Mouse (Mus musculus) stomach, postnatal 0 days (tissue): ENCODE measurements at regions not wholly inside any gene's neighbourhood (a gene's known extent, or its start where the extent isn't known, plus 50 kb on each side); places are given as distances from the start of the nearest gene placed in this dataset.
A peak's percentile ranks its signal among the peaks of the same experiment; 100 is the strongest.

Experiments used
- ATAC-seq: fragments of 200-750 bp; cut with Nextera tagmentation; 2 replicates; pipeline ENCODE4 v1.8.0; 2017; ENCODE audit not compliant: low FRiP score, low TSS enrichment
- DNase-seq: peaks from one replicate; pipeline ENCODE4 v3.0.0-alpha.2; 2016; ENCODE audit warnings: low spot score
- H3K27ac ChIP-seq: fragments of 300-500 bp; sonication (generic); replicated peaks from 2 replicates; pipeline ENCODE4 v1.5.1; 2014; ENCODE audit warnings: mild to moderate bottlenecking, control low read depth
- H3K27me3 ChIP-seq: fragments of 300-500 bp; sonication (generic); 2 replicates; pipeline ENCODE4 v1.6.1; 2014; ENCODE audit warnings: low read length; ENCODE audit not compliant: control insufficient read depth, insufficient read depth
- H3K36me3 ChIP-seq: fragments of 300-500 bp; sonication (generic); 2 replicates; pipeline ENCODE4 v1.6.1; 2014; ENCODE audit warnings: low read length, mixed read lengths; ENCODE audit not compliant: control insufficient read depth, insufficient read depth
- H3K4me1 ChIP-seq: fragments of 300-500 bp; sonication (generic); replicated peaks from 2 replicates; pipeline ENCODE4 v1.6.1; 2014; ENCODE audit warnings: antibody characterized with exemption; ENCODE audit not compliant: control insufficient read depth, insufficient read depth
- H3K4me2 ChIP-seq: fragments of 300-500 bp; sonication (generic); replicated peaks from 2 replicates; pipeline ENCODE4 v1.6.1; 2014; ENCODE audit warnings: low read depth, mild to moderate bottlenecking, control low read depth, moderate library complexity
- H3K4me3 ChIP-seq: fragments of 300-500 bp; sonication (generic); 2 replicates; pipeline ENCODE4 v1.5.1; 2014; ENCODE audit warnings: low read depth, low read length, control low read depth
- H3K9ac ChIP-seq: fragments of 300-500 bp; sonication (generic); 2 replicates; pipeline ENCODE4 v1.6.1; 2014; ENCODE audit warnings: mild to moderate bottlenecking, low read length, control low read depth, mixed read lengths
- H3K9me3 ChIP-seq: fragments of 300-500 bp; sonication (generic); 2 replicates; pipeline ENCODE4 v1.6.1; 2016; ENCODE audit warnings: low read length; ENCODE audit not compliant: control insufficient read depth
- CTCF ChIP-seq: IDR thresholded peaks from 2 replicates; pipeline ENCODE4 v1.5.1; 2016; ENCODE audit warnings: antibody characterized with exemption, low read depth, mild to moderate bottlenecking, moderate library complexity
- EP300 ChIP-seq: optimal IDR thresholded peaks from 2 replicates; pipeline ENCODE3; 2016; ENCODE audit warnings: antibody characterized with exemption
- WGBS: fragments of 180-500 bp; shearing (Covaris S2); extraction: QIAGEN DNeasy Blood & Tissue Kit; methylation state at CpG from one replicate; pipeline ENCODE4 v1.1.7; 2014; 5-methylcytosine and 5-hydroxymethylcytosine counted together

- no peak for ATAC-seq
- TF ChIP-seq EP300 (no peak), CTCF (no peak)
- no peak overlapping the region for H3K27ac ChIP-seq
- H3K9me3 ChIP-seq, result no peaks in the 10 kb centered on the region
- H3K4me3 ChIP-seq, result no peak overlapping the region
- no peak for DNase-seq
- no peaks in the 10 kb centered on the region for H3K27me3 ChIP-seq
- H3K36me3 ChIP-seq, result no peaks in the 10 kb centered on the region
- no peak overlapping the region for H3K4me2 ChIP-seq
- 71% methylated on average over 13 of the region's 13 CpGs for WGBS
- H3K4me1 ChIP-seq, result no peaks in the 10 kb centered on the region
- no peak overlapping the region for H3K9ac ChIP-seq
These were observed 236.5 kb upstream of the Klf3 start for GRCm38 (mm10) chr5:64566451-64567390.

DNA sequence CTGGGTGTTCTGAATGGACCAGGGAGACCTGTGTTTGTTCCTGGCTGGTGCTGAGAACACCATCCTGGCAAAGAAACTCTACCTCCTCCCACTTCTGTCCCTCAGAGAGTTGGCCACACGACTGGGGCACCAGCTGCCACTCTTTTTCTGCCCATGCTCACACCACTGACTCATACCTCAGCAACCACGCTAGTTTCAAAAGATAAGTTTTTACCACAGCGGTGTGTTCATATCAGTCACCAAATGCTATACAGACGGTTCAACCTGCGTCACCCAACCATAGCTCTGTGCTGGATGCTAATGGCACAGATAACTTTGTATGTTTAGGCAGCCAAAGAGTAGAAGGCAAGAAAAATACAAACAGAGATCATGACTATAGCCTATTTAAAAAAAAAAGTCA is 235.4 kb upstream of the Klf3 start:
- H3K36me3 ChIP-seq, result no peaks in the 10 kb centered on the region
- no peak for ATAC-seq

DNA sequence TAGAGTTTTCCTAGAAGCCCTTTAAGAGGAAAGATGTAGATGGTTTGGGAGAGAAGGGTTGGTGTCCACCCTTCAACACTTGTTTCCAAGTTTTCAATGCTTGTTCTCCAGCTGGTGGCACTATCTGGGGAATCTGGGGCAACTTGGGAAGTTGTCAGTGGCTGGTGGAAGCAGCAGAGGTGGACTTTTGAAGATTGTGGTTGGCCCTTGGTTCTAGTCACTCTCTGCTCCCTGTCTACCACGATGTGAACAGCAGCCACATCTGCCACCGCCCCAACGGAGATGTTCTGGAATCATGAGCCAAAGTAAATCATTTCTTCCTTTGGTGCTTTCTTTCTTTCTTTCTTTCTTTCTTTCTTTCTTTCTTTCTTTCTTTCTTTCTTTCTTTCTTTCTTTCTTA is 234.9 kb upstream of the Klf3 start:
- DNase-seq, result no peak
- H3K9ac ChIP-seq, result no peak overlapping the region
- no peaks in the 10 kb centered on the region for H3K4me1 ChIP-seq
- H3K4me2 ChIP-seq, result no peak overlapping the region
- H3K4me3 ChIP-seq, result no peak overlapping the region
- TF ChIP-seq EP300, result no peak
- TF ChIP-seq CTCF, result no peak
- H3K36me3 ChIP-seq, result no peaks in the 10 kb centered on the region
- WGBS, result 96% methylated on average over 3 of the region's 3 CpGs
- no peaks in the 10 kb centered on the region for H3K27me3 ChIP-seq
- H3K27ac ChIP-seq, result no peak overlapping the region
- H3K9me3 ChIP-seq, result no peaks in the 10 kb centered on the region
- no peak for ATAC-seq

More for the DNA sequence above, 235.4 kb upstream of the Klf3 start:
- Histone ChIP-seq H3K9ac (no peak overlapping the region), H3K27me3 (no peaks in the 10 kb centered on the region), H3K9me3 (no peaks in the 10 kb centered on the region), H3K4me1 (no peaks in the 10 kb centered on the region), H3K4me3 (no peak overlapping the region), H3K27ac (no peak overlapping the region), H3K4me2 (no peak overlapping the region)
- 71% methylated on average over 5 of the region's 5 CpGs for WGBS
- no peak for TF ChIP-seq EP300
- no peak for TF ChIP-seq CTCF
- DNase-seq, result no peak

GRCm38 (mm10) chr5:64574386-64574785 is 228.8 kb upstream of the Klf3 start:
- H3K9ac ChIP-seq, result no peak overlapping the region

GRCm38 (mm10) chr5:64575896-64576295 is 227.3 kb upstream of the Klf3 start:
- Histone ChIP-seq H3K9ac (no peak overlapping the region), H3K27ac (0 out of 2 replicates have a peak overlapping the region, but pooled peaks have one; percentile 41), H3K4me2 (no peak overlapping the region), H3K4me1 (peaks cover 6% of the 10 kb centered on the region), H3K36me3 (no peaks in the 10 kb centered on the region), H3K4me3 (no peak overlapping the region), H3K9me3 (no peaks in the 10 kb centered on the region), H3K27me3 (no peaks in the 10 kb centered on the region)
- TF ChIP-seq CTCF, result no peak
- no peak for TF ChIP-seq EP300
- no peak for ATAC-seq
- WGBS, result 53% methylated on average over 6 of the region's 6 CpGs
- no peak for DNase-seq

More at GRCm38 (mm10) chr5:64574386-64574785, 228.8 kb upstream of the Klf3 start:
- DNase-seq, result no peak
- Histone ChIP-seq H3K9me3 (no peaks in the 10 kb centered on the region), H3K36me3 (no peaks in the 10 kb centered on the region), H3K27me3 (no peaks in the 10 kb centered on the region), H3K27ac (no peak overlapping the region), H3K4me3 (no peak overlapping the region), H3K4me2 (no peak overlapping the region), H3K4me1 (peaks cover 3% of the 10 kb centered on the region; the same call in 1 of the 2 replicates)
- TF ChIP-seq CTCF (no peak), EP300 (no peak)
- WGBS, result 91% methylated on average over 10 of the region's 10 CpGs
- no peak for ATAC-seq

GRCm38 (mm10) chr5:64576426-64577262 is 226.5 kb upstream of the Klf3 start:
- H3K9ac ChIP-seq, result no peak overlapping the region
- ATAC-seq (no peak), DNase-seq (no peak)
- H3K9me3 ChIP-seq, result no peaks in the 10 kb centered on the region
- H3K4me3 ChIP-seq, result no peak overlapping the region
- peak overlapping the region; percentile 63 for H3K27ac ChIP-seq
- no peaks in the 10 kb centered on the region for H3K36me3 ChIP-seq
- WGBS, result 51% methylated on average over 19 of the region's 19 CpGs
- no peaks in the 10 kb centered on the region for H3K27me3 ChIP-seq
- no peak overlapping the region for H3K4me2 ChIP-seq
- H3K4me1 ChIP-seq, result peaks cover 6% of the 10 kb centered on the region
- no peak for TF ChIP-seq EP300
- no peak for TF ChIP-seq CTCF
